Comparison of ENCODE assay signal across 8 mouse cellular contexts in genomic region chr17:32284262-32285137, GRCm38 (mm10). TPM values are rescaled to one million over a fixed set of nuclear protein-coding genes. Genes with fewer than 3 reads are reported as not detected.
DNase-seq lines count a peak whose midpoint lies in the region; ATAC-seq lines count a peak whose summit lies in the region.

Gene Brd4 (minus strand): TSS chr17:32284722.

- H3K27me3 ChIP-seq in hindbrain, embryonic 11.5 days (ENCODE audit: control insufficient read depth, insufficient read depth, low read length), result no peaks in the 10 kb centered on the region

- H3K4me2 ChIP-seq in hindbrain, embryonic 11.5 days (replicated peaks; ENCODE audit: low read depth, low read length), result peak within 1 kb of the TSS; percentile 72

- no peaks in the 10 kb centered on the region for H3K4me1 ChIP-seq in hindbrain, embryonic 11.5 days (replicated peaks; ENCODE audit: control insufficient read depth, insufficient read depth, low read length)

- H3K4me3 ChIP-seq in hindbrain, embryonic 11.5 days (ENCODE audit: low read depth, low read length), result peak within 1 kb of the TSS; percentile 97

- H3K36me3 ChIP-seq in hindbrain, embryonic 11.5 days (ENCODE audit: control insufficient read depth, insufficient read depth, low read length), result no peaks in the 10 kb centered on the region

- H3K27ac ChIP-seq in hindbrain, embryonic 11.5 days (ENCODE audit: low read depth, low read length), result peak within 1 kb of the TSS; percentile 95

- no peaks in the 10 kb centered on the region for H3K9me3 ChIP-seq in hindbrain, embryonic 11.5 days (ENCODE audit: control insufficient read depth, low read length)

- ATAC-seq in hindbrain, embryonic 11.5 days (ENCODE audit: low FRiP score), result peak; percentile 92

- DNase-seq in MN1 (ENCODE audit: low spot score), result peak; percentile 94
- peak; percentile 92 for DNase-seq in cerebellum, adult 9-10 months
- DNase-seq in frontal cortex, adult 2 months (ENCODE audit: extremely low spot score in 1 of 2, low spot score in 1 of 2), result peak; percentile 79 to 91
- DNase-seq in hindbrain, embryonic 11.5 days (ENCODE audit: low spot score), result peak; percentile 98
- DNase-seq in layer of hippocampus, postnatal 10 days (ENCODE audit: low spot score in 2 of 2), result peak; percentile 92 to 93
- peak; percentile 92 for DNase-seq in lung, postnatal 10 days
- peak; percentile 91 for DNase-seq in ovary, postnatal 36 days (ENCODE audit: low spot score)
- peak; percentile 93 for DNase-seq in thymus, postnatal 25 days

- H3K9ac ChIP-seq in hindbrain, embryonic 11.5 days (ENCODE audit: low read depth, low read length), result peak within 1 kb of the TSS; percentile 96

- 1% methylated on average over 63 of the region's 100 CpGs for WGBS in hindbrain, embryonic 11.5 days

RNA-seq across cellular contexts. Expression of gene Brd4, which starts in this region (rescaled TPM):
- 49.9 and 54.6 TPM in 2 replicates for polyA plus RNA-seq in frontal cortex, adult 2 months (2012; rRNA removed)
- polyA plus RNA-seq in hindbrain, embryonic 11.5 days (2014; fragmentation: Nextera tagmentation; extraction: Ambion mirVana), result 87.0 and 98.5 TPM in 2 replicates
- 100 to 1,000 TPM; 112 to 126 TPM for total RNA-seq in layer of hippocampus, postnatal 10 days (2021)

Comparison
In these comparisons a context has a peak if more than half of its experiments do, and no peak if none do; other contexts are left out.
1. Peak in every context shown above with its lines: DNase-seq, ATAC-seq, H3K4me3 ChIP-seq and H3K27ac ChIP-seq.